Mouse (Mus musculus): ENCODE data around the gene Scgb1a1. TPM values are rescaled to one million over a fixed set of nuclear protein-coding genes. Genes with fewer than 3 reads are reported as not detected.

The Scgb1a1 gene
- polyA plus RNA-seq (2015; fragmentation: Illumina TruSeq; extraction: RNeasy Lipid Tissue Mini Kit (QIAGEN cat#74804); ENCODE audit: insufficient read depth, low read depth, low replicate concordance) = 28.0 TPM

DNA sequence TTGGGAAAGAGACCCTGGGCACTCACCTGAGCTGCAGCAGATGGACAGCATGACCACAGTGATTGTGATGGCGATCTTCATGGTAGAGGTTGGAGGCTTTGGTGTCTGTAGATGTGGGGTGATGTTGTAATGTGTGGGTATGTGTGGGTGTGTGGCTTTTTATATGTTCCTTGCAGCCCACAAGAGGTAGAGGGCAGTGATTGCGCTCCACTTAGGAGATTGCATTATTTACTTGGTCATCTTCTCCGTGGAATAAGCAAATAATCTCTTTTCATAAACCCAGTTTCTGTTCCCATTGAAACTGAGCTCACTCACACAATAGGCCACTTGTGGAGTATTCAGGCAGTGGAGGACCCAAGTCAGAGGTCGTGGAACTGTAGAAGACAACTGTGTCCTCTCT, at the start of gene Scgb1a1:
Gene Scgb1a1 (minus strand): TSS at position 138 of the 400 bp plus-strand sequence.

DNA sequence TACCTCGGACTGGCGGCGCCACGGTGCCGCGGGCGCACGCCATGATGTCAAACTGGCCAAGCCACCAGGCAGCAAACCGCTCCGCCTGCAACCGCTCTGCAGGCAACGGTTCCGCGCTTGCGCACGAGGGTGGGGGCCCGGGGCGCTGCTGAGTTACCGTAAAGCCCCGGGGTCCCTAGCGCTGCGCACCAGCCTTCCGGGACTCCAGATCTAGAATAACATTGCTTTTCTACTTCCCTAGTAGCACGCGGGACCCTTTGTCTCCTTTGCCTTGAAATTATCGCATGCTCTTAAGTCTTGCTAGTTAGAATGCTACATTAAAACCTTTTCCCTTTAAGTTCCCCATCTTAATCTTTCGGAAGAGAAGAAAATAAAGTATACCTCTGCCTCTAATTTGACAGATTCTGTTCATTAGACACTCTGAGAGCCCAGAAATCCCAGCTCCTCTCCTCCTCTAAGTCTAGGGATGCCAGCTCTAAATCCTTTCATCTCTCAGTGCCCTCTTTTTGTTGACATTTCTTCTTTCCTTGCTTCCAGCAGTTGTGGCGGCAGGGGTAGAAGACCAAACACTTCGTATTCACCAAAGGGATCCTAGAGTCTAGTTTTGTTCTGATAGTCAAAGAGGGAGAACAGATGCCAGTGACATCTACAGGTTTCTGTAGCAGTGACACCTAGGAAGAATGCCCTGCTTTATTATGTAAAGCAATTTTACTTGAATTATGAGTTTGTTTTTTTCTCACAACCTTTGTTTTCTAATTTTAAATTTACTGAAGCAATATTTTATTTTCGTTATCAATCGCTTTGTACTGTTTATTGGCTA, 48.0 kb upstream of the Scgb1a1 start, which contains the start of gene Asrgl1:
Gene Asrgl1 (minus strand): TSS at position 125 of the 820 bp plus-strand sequence.

Other genes with a start within 250 kb of the Scgb1a1 start
- gene Gng3, start 248.8 kb downstream of the Scgb1a1 start, polyA plus RNA-seq (2015; fragmentation: Illumina TruSeq; extraction: RNeasy Lipid Tissue Mini Kit (QIAGEN cat#74804); ENCODE audit: insufficient read depth, low read depth, low replicate concordance) = not detected
- gene Lrrn4cl, start 237.2 kb downstream of the Scgb1a1 start, polyA plus RNA-seq (2015; fragmentation: Illumina TruSeq; extraction: RNeasy Lipid Tissue Mini Kit (QIAGEN cat#74804); ENCODE audit: insufficient read depth, low read depth, low replicate concordance) = 4.9 TPM
- 28.6 TPM for gene Ubxn1, start 216.5 kb downstream of the Scgb1a1 start, polyA plus RNA-seq (2015; fragmentation: Illumina TruSeq; extraction: RNeasy Lipid Tissue Mini Kit (QIAGEN cat#74804); ENCODE audit: insufficient read depth, low read depth, low replicate concordance)
- gene Uqcc3, start 207.0 kb downstream of the Scgb1a1 start, polyA plus RNA-seq (2015; fragmentation: Illumina TruSeq; extraction: RNeasy Lipid Tissue Mini Kit (QIAGEN cat#74804); ENCODE audit: insufficient read depth, low read depth, low replicate concordance) = 15.0 TPM
- 7.5 TPM for gene Lbhd1, start 204.2 kb downstream of the Scgb1a1 start, polyA plus RNA-seq (2015; fragmentation: Illumina TruSeq; extraction: RNeasy Lipid Tissue Mini Kit (QIAGEN cat#74804); ENCODE audit: insufficient read depth, low read depth, low replicate concordance)
- gene Gm49403, start 204.0 kb downstream of the Scgb1a1 start, polyA plus RNA-seq (2015; fragmentation: Illumina TruSeq; extraction: RNeasy Lipid Tissue Mini Kit (QIAGEN cat#74804); ENCODE audit: insufficient read depth, low read depth, low replicate concordance) = not detected
- 7.3 TPM for gene 1810009A15Rik, start 199.1 kb downstream of the Scgb1a1 start, polyA plus RNA-seq (2015; fragmentation: Illumina TruSeq; extraction: RNeasy Lipid Tissue Mini Kit (QIAGEN cat#74804); ENCODE audit: insufficient read depth, low read depth, low replicate concordance)
- not detected for gene Gm49416, start 199.0 kb downstream of the Scgb1a1 start, polyA plus RNA-seq (2015; fragmentation: Illumina TruSeq; extraction: RNeasy Lipid Tissue Mini Kit (QIAGEN cat#74804); ENCODE audit: insufficient read depth, low read depth, low replicate concordance)
- gene Ints5, start 195.0 kb downstream of the Scgb1a1 start, polyA plus RNA-seq (2015; fragmentation: Illumina TruSeq; extraction: RNeasy Lipid Tissue Mini Kit (QIAGEN cat#74804); ENCODE audit: insufficient read depth, low read depth, low replicate concordance) = 4.9 TPM
- gene Ganab, start 189.9 kb downstream of the Scgb1a1 start, polyA plus RNA-seq (2015; fragmentation: Illumina TruSeq; extraction: RNeasy Lipid Tissue Mini Kit (QIAGEN cat#74804); ENCODE audit: insufficient read depth, low read depth, low replicate concordance) = 50.2 TPM
- gene B3gat3, start 167.6 kb downstream of the Scgb1a1 start, polyA plus RNA-seq (2015; fragmentation: Illumina TruSeq; extraction: RNeasy Lipid Tissue Mini Kit (QIAGEN cat#74804); ENCODE audit: insufficient read depth, low read depth, low replicate concordance) = 18.1 TPM
- 0.74 TPM for gene Rom1, start 158.6 kb downstream of the Scgb1a1 start, polyA plus RNA-seq (2015; fragmentation: Illumina TruSeq; extraction: RNeasy Lipid Tissue Mini Kit (QIAGEN cat#74804); ENCODE audit: insufficient read depth, low read depth, low replicate concordance)
- gene Eml3, start 158.4 kb downstream of the Scgb1a1 start, polyA plus RNA-seq (2015; fragmentation: Illumina TruSeq; extraction: RNeasy Lipid Tissue Mini Kit (QIAGEN cat#74804); ENCODE audit: insufficient read depth, low read depth, low replicate concordance) = 11.7 TPM
- gene Mta2, start 146.1 kb downstream of the Scgb1a1 start, polyA plus RNA-seq (2015; fragmentation: Illumina TruSeq; extraction: RNeasy Lipid Tissue Mini Kit (QIAGEN cat#74804); ENCODE audit: insufficient read depth, low read depth, low replicate concordance) = 16.1 TPM
- gene Tut1, start 134.1 kb downstream of the Scgb1a1 start, polyA plus RNA-seq (2015; fragmentation: Illumina TruSeq; extraction: RNeasy Lipid Tissue Mini Kit (QIAGEN cat#74804); ENCODE audit: insufficient read depth, low read depth, low replicate concordance) = 7.9 TPM
- gene Eef1g, start 120.9 kb downstream of the Scgb1a1 start, polyA plus RNA-seq (2015; fragmentation: Illumina TruSeq; extraction: RNeasy Lipid Tissue Mini Kit (QIAGEN cat#74804); ENCODE audit: insufficient read depth, low read depth, low replicate concordance) = 169 TPM
- 32.2 TPM for gene Ahnak, start 98.7 kb downstream of the Scgb1a1 start, polyA plus RNA-seq (2015; fragmentation: Illumina TruSeq; extraction: RNeasy Lipid Tissue Mini Kit (QIAGEN cat#74804); ENCODE audit: insufficient read depth, low read depth, low replicate concordance)
- gene Asrgl1, start 47.7 kb upstream of the Scgb1a1 start, polyA plus RNA-seq (2015; fragmentation: Illumina TruSeq; extraction: RNeasy Lipid Tissue Mini Kit (QIAGEN cat#74804); ENCODE audit: insufficient read depth, low read depth, low replicate concordance) = 2.2 TPM

Data from pancreas, adult 10 weeks (tissue).